In genomic region chr3:105878751-105879150, GRCm38 (mm10) we compare ENCODE assay signal across 23 mouse cellular contexts. TPM values are rescaled to one million over a fixed set of nuclear protein-coding genes. Genes with fewer than 3 reads are reported as not detected.
"Had no signal": no experiment of that assay in that cellular context is flagged by ENCODE, and none has a peak within 500 bp of the region (broad histone marks: within the 10 kb centered on the region; RNA-seq: fewer than 3 reads in every experiment).

No protein-coding gene starts in this region.

- H3K27ac ChIP-seq: liver, embryonic 13.5 days; liver, embryonic 15.5 days; lung, embryonic 15.5 days; midbrain, embryonic 10.5 days; midbrain, embryonic 13.5 days; midbrain, embryonic 15.5 days; neural tube, embryonic 13.5 days; neural tube, embryonic 15.5 days; stomach, embryonic 15.5 days; stomach, postnatal 0 days had no signal

- DNase-seq: liver, embryonic 13.5 days; liver, postnatal 0 days; lung, postnatal 14 days; lung, postnatal 36 days; retina, postnatal 1 day; right cerebral cortex, adult 18-20 months; right cerebral cortex, postnatal 25 days; thymus, adult 18-20 months; thymus, postnatal 14 days; thymus, postnatal 36 days had no signal

- H3K4me2 ChIP-seq: liver, embryonic 13.5 days; liver, embryonic 15.5 days; lung, embryonic 15.5 days; midbrain, embryonic 13.5 days; midbrain, embryonic 15.5 days; neural tube, embryonic 13.5 days; neural tube, embryonic 15.5 days; stomach, embryonic 15.5 days had no signal

- H3K9me3 ChIP-seq: liver, embryonic 13.5 days; liver, embryonic 15.5 days; lung, embryonic 15.5 days; midbrain, embryonic 10.5 days; midbrain, embryonic 13.5 days; midbrain, embryonic 15.5 days; neural tube, embryonic 13.5 days; neural tube, embryonic 15.5 days; stomach, embryonic 15.5 days had no signal

- H3K27me3 ChIP-seq: liver, embryonic 13.5 days; liver, embryonic 15.5 days; lung, embryonic 15.5 days; midbrain, embryonic 13.5 days; midbrain, embryonic 15.5 days; neural tube, embryonic 13.5 days; neural tube, embryonic 15.5 days; stomach, embryonic 15.5 days had no signal

- H3K9ac ChIP-seq: liver, embryonic 13.5 days; liver, embryonic 15.5 days; liver, postnatal 0 days; lung, embryonic 15.5 days; midbrain, embryonic 13.5 days; midbrain, embryonic 15.5 days; neural tube, embryonic 13.5 days; neural tube, embryonic 15.5 days; stomach, embryonic 15.5 days had no signal

- H3K36me3 ChIP-seq: liver, embryonic 13.5 days; liver, embryonic 15.5 days; lung, embryonic 15.5 days; midbrain, embryonic 10.5 days; midbrain, embryonic 13.5 days; midbrain, embryonic 15.5 days; neural tube, embryonic 13.5 days; neural tube, embryonic 15.5 days; stomach, embryonic 15.5 days had no signal

- ATAC-seq: liver, postnatal 0 days; midbrain, embryonic 13.5 days; midbrain, embryonic 15.5 days had no signal

- H3K4me1 ChIP-seq: liver, embryonic 13.5 days; midbrain, embryonic 10.5 days; midbrain, embryonic 13.5 days; midbrain, embryonic 15.5 days; neural tube, embryonic 13.5 days; neural tube, embryonic 15.5 days; stomach, embryonic 15.5 days had no signal

- H3K4me3 ChIP-seq: liver, embryonic 13.5 days; liver, embryonic 15.5 days; lung, embryonic 15.5 days; midbrain, embryonic 10.5 days; midbrain, embryonic 13.5 days; midbrain, embryonic 15.5 days; myocyte; neural tube, embryonic 13.5 days; neural tube, embryonic 15.5 days; stomach, embryonic 15.5 days had no signal

RNA-seq across cellular contexts. Expression of gene Tmigd3, which starts 8.0 kb away (rescaled TPM):
- total RNA-seq: megakaryocyte-erythroid progenitor cell, adult 5-6 weeks had no signal
- polyA plus RNA-seq: midbrain, embryonic 10.5 days; midbrain, embryonic 13.5 days; midbrain, embryonic 15.5 days; neural tube, embryonic 11.5 days; neural tube, embryonic 13.5 days; neural tube, embryonic 15.5 days had no signal

RNA-seq across cellular contexts. Expression of gene Adora3, which starts 8.1 kb away (rescaled TPM):
- total RNA-seq: megakaryocyte-erythroid progenitor cell, adult 5-6 weeks had no signal
- polyA plus RNA-seq: midbrain, embryonic 10.5 days; myocyte; neural tube, embryonic 13.5 days had no signal

RNA-seq across cellular contexts. Expression of gene I830077J02Rik, which starts 53.7 kb away (rescaled TPM):
- polyA plus RNA-seq: testis, adult 2 months had no signal
